Mouse (Mus musculus) heart, embryonic 12.5 days (tissue): Measurements from ENCODE around the gene Gpr171. TPM values are rescaled to one million over a fixed set of nuclear protein-coding genes. Genes with fewer than 3 reads are reported as not detected.
A peak's percentile ranks its signal among the peaks of the same experiment; 100 is the strongest.
"Not testable (repeated sequence)": the region's sequence is repeated elsewhere in the genome, so short reads cannot be mapped to it uniquely, and the experiment has no call there.

ENCODE experiments used
- ATAC-seq: fragments of 200-750 bp; cut with Nextera tagmentation; 2 replicates; pipeline ENCODE4 v1.8.0; 2017; ENCODE audit warnings: moderate TSS enrichment, moderate library complexity; ENCODE audit not compliant: insufficient number of reproducible peaks, low FRiP score
- H3K27ac ChIP-seq: fragments of 300-500 bp; sonication (generic); 2 replicates; pipeline ENCODE4 v1.5.1; 2016; ENCODE audit warnings: mild to moderate bottlenecking, moderate library complexity; ENCODE audit not compliant: poor library complexity, severe bottlenecking
- H3K27me3 ChIP-seq: fragments of 300-500 bp; sonication (generic); replicated peaks from 2 replicates; pipeline ENCODE4 v1.6.1; 2016; ENCODE audit warnings: mild to moderate bottlenecking, moderate library complexity
- H3K36me3 ChIP-seq: fragments of 300-500 bp; sonication (generic); 2 replicates; pipeline ENCODE4 v1.6.1; 2016; ENCODE audit warnings: mild to moderate bottlenecking, moderate library complexity
- H3K4me1 ChIP-seq: fragments of 300-500 bp; sonication (generic); replicated peaks from 2 replicates; pipeline ENCODE4 v1.6.1; 2016; ENCODE audit warnings: mild to moderate bottlenecking
- H3K4me2 ChIP-seq: fragments of 300-500 bp; sonication (generic); 2 replicates; pipeline ENCODE4 v1.6.1; 2016; ENCODE audit warnings: mild to moderate bottlenecking, moderate library complexity
- H3K4me3 ChIP-seq: fragments of 300-500 bp; sonication (generic); 2 replicates; pipeline ENCODE4 v1.5.1; 2016; ENCODE audit warnings: mild to moderate bottlenecking
- H3K9ac ChIP-seq: fragments of 300-500 bp; sonication (generic); 2 replicates; pipeline ENCODE4 v1.6.1; 2016; ENCODE audit warnings: mild to moderate bottlenecking, moderate library complexity
- H3K9me3 ChIP-seq: fragments of 300-500 bp; sonication (generic); replicated peaks from 2 replicates; pipeline ENCODE4 v1.6.1; 2016; ENCODE audit warnings: mild to moderate bottlenecking, moderate library complexity
- WGBS: fragments of 180-500 bp; shearing (Covaris S2); methylation state at CpG from one replicate; pipeline ENCODE4 v1.1.7; 2016; 5-methylcytosine and 5-hydroxymethylcytosine counted together
- polyA plus RNA-seq: library from polyadenylated mRNA; unstranded; fragments of >200 nt; fragmentation: Nextera tagmentation; extraction: Ambion mirVana; gene quantifications from 2 replicates; pipeline ENCODE4 v1.2.1, GENCODE M21; 2016

The Gpr171 gene
- polyA plus RNA-seq, 1 experiment from 2014 or later = 1.6 TPM

DNA sequence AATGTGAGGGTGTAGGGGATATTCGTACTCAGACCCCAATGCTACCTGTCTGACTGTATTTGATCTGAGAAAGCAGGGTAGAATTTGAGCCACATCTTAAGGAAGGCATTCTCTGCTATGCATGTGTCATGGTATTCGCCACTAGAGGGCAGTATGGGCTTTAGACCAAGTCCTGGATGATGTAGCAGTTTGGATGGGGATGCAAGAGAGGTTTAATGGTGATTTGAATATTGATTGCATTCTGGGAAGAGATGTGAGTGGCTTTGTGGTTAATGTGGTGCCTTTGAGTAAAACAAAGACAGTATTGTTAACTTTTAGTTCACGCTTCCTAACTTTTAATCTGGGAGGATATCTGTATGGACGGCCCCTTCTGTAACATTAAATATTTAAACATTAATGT, 22.3 kb downstream of the Gpr171 start:
- Histone ChIP-seq H3K27me3 (no peaks in the 10 kb centered on the region), H3K36me3 (peaks cover 6% of the 10 kb centered on the region; the same call in 1 of the 2 replicates), H3K4me2 (no peak overlapping the region), H3K4me3 (no peak overlapping the region), H3K4me1 (peaks cover 18% of the 10 kb centered on the region), H3K27ac (no peak overlapping the region), H3K9me3 (no peaks in the 10 kb centered on the region), H3K9ac (no peak overlapping the region)
- WGBS = 40% methylated on average over 4 of the region's 4 CpGs
- no peak for ATAC-seq

DNA sequence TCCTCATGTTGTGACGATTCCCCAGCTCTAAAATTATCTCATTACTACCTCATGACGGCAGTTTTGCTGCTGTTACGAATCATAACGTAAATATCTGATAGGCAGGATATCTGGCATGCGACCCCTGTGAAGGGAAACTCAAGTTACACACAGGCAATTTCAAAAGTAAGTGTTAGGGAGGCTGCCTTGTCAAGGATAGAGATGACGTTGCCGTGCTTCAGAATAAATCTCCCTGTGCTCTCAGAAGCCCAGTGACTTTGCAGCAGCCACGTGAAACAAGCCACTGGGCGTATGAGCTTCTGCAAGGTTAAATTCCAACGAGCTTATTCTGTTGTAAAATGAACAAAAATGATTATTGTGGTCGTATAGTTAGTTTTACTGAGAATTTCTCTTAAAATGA, 23.0 kb downstream of the Gpr171 start:
- H3K9me3 ChIP-seq = no peaks in the 10 kb centered on the region
- no peak overlapping the region for H3K9ac ChIP-seq
- H3K4me2 ChIP-seq = no peak overlapping the region
- H3K36me3 ChIP-seq = peaks cover 3% of the 10 kb centered on the region; the same call in 1 of the 2 replicates
- ATAC-seq = no peak
- no peaks in the 10 kb centered on the region for H3K27me3 ChIP-seq
- WGBS = 65% methylated on average over 11 of the region's 11 CpGs
- no peak overlapping the region for H3K4me3 ChIP-seq
- peaks cover 18% of the 10 kb centered on the region for H3K4me1 ChIP-seq
- no peak overlapping the region for H3K27ac ChIP-seq

DNA sequence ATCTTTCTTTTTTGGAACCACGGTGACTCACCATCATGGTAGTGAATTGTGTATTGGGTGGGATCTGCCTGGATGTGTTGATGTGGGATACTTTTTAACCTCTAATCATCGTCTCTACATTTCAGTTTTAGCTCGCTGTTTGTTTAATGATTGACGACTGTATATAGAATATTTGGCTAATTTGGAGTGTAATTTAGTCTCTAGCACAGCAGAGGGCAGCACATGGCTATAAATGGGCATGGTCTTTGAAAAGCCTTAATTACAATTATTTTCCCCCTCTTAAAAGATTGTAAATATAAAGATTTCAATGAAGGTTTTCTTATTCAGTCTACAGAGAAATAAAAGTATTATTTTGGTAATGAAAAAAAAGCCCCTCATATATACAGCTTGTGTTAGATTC, 24.3 kb downstream of the Gpr171 start:
- ATAC-seq = no peak
- H3K4me1 ChIP-seq = peaks cover 18% of the 10 kb centered on the region
- H3K27me3 ChIP-seq = no peaks in the 10 kb centered on the region
- no peaks in the 10 kb centered on the region for H3K9me3 ChIP-seq
- peaks cover 3% of the 10 kb centered on the region; the same call in 1 of the 2 replicates for H3K36me3 ChIP-seq
- H3K4me2 ChIP-seq = no peak overlapping the region
- H3K4me3 ChIP-seq = no peak overlapping the region
- H3K9ac ChIP-seq = no peak overlapping the region
- no peak overlapping the region for H3K27ac ChIP-seq
- WGBS = 47% methylated on average over 4 of the region's 4 CpGs

DNA sequence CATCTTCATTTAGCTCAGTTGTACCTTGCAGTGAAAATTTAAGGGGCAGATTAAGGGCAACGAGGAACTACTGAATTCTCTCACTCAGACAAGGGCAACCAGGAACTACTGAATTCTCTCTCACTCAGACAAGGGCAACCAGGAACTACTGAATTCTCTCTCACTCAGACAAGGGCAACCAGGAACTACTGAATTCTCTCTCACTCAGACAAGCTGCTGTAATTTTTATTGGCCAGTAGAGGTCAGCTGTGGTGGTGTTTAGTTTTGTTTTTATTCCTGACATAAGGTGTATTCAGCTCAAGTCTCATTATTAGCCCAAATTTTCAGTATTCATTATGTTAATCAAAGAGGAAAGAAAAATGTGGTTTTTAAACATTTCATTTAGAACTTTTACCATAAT, 32.5 kb downstream of the Gpr171 start:
- not testable (repeated sequence) for H3K27me3 ChIP-seq, H3K9me3 ChIP-seq, H3K9ac ChIP-seq, H3K36me3 ChIP-seq, H3K4me3 ChIP-seq, ATAC-seq, H3K27ac ChIP-seq, H3K4me2 ChIP-seq
- 0 out of 2 replicates have a peak, but pooled peaks cover 12% of the 10 kb centered on the region for H3K4me1 ChIP-seq
- 73% methylated on average over 1 of the region's 1 CpGs for WGBS

DNA sequence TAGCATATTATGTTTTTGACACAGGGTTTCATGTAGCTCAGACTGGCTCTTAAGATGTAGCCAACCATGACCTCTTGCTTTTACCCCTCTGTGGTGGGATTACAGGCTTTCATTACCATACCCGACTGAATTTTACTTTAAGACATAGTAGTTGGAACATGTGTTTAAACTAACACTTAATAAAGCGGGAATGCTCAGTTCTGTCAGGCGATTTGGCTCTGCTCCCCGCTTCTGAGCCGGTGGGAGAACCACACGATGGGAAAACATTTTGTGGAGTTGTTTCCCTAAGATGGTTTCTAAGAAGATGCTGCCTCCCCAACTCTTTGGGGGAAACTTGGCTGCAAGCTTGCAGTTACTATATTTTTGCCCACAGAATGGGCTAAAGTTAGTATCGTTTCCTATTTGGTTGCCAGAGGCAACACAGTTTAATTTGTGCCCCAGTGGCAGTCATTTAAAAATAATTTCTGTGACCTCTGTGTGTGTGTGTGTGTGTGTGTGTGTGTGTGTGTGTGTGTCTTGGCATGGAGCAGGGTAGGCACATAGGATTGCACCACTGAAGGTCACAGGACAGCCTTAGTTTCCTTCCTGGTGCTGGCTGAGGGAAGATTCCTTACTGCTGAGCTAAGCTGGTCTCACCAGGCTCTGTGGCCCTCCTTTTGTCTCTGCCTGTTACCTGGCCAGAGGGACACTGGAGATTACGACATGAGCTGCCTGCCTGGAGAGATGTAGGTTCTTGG, 34.9 kb downstream of the Gpr171 start:
- Histone ChIP-seq H3K9ac (no peak overlapping the region), H3K4me3 (no peak overlapping the region), H3K36me3 (0 out of 2 replicates have a peak, but pooled peaks cover 2% of the 10 kb centered on the region), H3K27ac (no peak overlapping the region), H3K9me3 (no peaks in the 10 kb centered on the region), H3K4me1 (0 out of 2 replicates have a peak, but pooled peaks cover 12% of the 10 kb centered on the region), H3K4me2 (no peak overlapping the region), H3K27me3 (no peaks in the 10 kb centered on the region)
- 75% methylated on average over 8 of the region's 8 CpGs for WGBS
- ATAC-seq = no peak

DNA sequence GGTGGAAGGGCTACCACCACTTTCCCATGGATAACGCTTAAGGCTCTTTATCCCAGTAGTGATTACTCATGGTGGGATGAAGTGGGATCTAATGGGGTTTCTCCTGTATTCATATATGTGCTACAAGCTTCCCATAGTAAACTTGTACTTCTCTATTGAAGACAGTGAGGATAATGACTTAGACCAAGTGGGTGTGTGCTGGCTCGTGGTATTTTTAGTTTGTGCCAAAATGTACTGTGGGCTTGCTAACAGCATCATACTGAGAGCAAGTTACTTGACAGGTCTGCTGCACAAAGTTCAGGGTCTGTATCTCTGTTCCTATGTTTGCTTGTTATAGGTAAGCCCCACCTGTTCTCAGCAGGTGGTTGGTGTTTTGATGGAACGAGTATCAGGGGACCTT, 35.7 kb downstream of the Gpr171 start:
- no peak for ATAC-seq
- Histone ChIP-seq H3K4me3 (no peak overlapping the region), H3K4me2 (no peak overlapping the region), H3K4me1 (0 out of 2 replicates have a peak, but pooled peaks cover 12% of the 10 kb centered on the region), H3K27ac (no peak overlapping the region), H3K9me3 (no peaks in the 10 kb centered on the region), H3K9ac (no peak overlapping the region), H3K27me3 (no peaks in the 10 kb centered on the region), H3K36me3 (0 out of 2 replicates have a peak, but pooled peaks cover 2% of the 10 kb centered on the region)
- WGBS = 79% methylated on average over 3 of the region's 3 CpGs

DNA sequence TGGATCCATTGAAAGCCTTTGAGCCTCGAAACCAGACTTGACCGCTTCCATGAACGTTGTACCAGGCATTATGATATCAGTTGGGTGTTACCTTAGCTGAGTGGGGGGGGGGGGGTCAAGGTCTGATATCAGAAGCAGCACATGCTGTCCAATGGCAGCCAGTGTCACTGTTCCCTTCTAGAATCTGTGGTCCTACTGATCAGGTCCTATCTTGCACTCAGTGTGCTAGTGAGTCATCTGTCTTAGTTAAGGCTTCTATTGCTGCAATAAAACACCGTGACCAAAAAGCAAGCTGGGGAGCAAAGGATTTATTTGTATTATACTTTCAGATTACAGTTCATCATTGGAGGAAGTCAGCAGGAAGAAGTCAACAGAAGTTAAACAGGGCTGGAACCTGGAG, 38.2 kb downstream of the Gpr171 start:
- 84% methylated on average over 4 of the region's 4 CpGs for WGBS
- no peak for ATAC-seq

DNA sequence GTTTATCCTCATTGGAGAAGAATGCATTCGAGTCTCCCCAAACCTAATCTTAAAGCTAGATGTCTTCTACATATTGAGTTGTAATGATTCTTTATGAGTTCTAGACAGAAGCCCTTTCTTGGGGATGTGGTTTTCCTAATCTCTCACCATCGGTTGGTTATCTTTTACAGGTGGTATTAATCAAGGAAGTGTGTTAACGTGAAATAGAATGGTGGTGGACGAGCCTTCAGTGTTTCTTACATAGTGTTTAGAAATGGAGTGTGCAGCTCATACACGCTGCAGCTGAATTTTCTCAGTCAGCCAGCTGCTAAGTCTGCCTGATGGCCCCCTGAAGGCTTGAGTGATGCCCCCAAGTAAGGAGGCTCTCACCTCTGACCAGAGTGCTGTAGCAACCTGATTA, 39.5 kb downstream of the Gpr171 start:
- ATAC-seq = no peak
- Histone ChIP-seq H3K9me3 (no peaks in the 10 kb centered on the region), H3K27me3 (no peaks in the 10 kb centered on the region), H3K9ac (no peak overlapping the region), H3K4me2 (no peak overlapping the region), H3K36me3 (0 out of 2 replicates have a peak, but pooled peaks cover 4% of the 10 kb centered on the region), H3K4me1 (peaks cover 24% of the 10 kb centered on the region), H3K27ac (no peak overlapping the region), H3K4me3 (no peak overlapping the region)
- WGBS = 74% methylated on average over 5 of the region's 5 CpGs

More for the DNA sequence above, 38.2 kb downstream of the Gpr171 start:
- Histone ChIP-seq H3K4me1 (peaks cover 22% of the 10 kb centered on the region), H3K4me2 (no peak overlapping the region), H3K9me3 (no peaks in the 10 kb centered on the region), H3K9ac (no peak overlapping the region), H3K36me3 (0 out of 2 replicates have a peak, but pooled peaks cover 4% of the 10 kb centered on the region), H3K27me3 (no peaks in the 10 kb centered on the region), H3K4me3 (no peak overlapping the region), H3K27ac (no peak overlapping the region)

DNA sequence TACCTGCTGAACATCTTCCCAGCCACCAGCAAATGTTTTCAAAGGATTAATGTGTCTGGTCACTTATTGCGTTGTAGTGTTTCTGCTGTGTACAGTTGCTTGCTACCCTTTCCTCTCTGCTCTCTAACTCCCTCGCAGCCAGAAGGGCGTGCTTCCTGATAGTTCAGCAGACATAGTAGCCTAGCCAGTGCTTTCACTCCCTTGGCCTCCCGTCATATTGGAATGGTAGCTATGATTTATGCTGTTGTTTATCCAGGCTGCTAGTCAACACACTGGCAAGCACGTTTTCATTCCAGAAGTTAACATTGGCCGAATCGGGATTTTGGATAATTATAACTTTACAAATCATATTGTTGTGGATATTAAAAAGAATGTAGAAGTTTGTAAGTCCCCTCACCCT, 41.5 kb downstream of the Gpr171 start:
- 79% methylated on average over 7 of the region's 7 CpGs for WGBS
- Histone ChIP-seq H3K4me1 (peaks cover 15% of the 10 kb centered on the region), H3K27me3 (no peaks in the 10 kb centered on the region), H3K9me3 (no peaks in the 10 kb centered on the region), H3K4me2 (no peak overlapping the region), H3K36me3 (0 out of 2 replicates have a peak, but pooled peaks cover 4% of the 10 kb centered on the region), H3K4me3 (no peak overlapping the region), H3K9ac (no peak overlapping the region), H3K27ac (no peak overlapping the region)
- no peak for ATAC-seq

DNA sequence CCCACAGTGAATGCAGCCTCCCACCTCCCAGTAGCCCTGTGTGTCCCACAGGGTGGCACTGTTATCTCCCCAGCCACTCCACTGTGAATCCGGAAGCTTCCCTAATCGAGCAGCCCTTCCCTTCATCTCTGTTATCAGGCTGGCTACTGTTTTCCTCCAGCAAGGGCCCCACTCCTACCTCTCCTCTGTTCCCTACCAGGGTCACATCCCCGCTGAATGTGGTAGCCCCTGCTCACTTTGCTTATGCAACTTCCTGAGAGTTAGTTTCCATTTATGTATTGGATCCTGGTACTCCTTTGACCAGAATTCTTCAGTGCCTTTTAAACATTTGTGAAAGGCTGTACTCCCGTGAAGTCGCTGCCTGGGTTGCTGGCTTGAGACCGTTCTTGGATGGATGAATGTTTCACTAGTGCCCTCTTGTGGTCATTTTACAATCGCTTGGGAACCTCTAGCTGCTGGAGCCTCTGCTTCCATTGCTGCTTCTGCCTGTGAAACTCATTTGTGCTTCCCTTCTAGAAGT, 42.5 kb downstream of the Gpr171 start:
- H3K27me3 ChIP-seq = no peaks in the 10 kb centered on the region
- H3K4me3 ChIP-seq = peak overlapping the region; percentile 38
- peak overlapping the region; percentile 68 for H3K4me2 ChIP-seq
- H3K9me3 ChIP-seq = no peaks in the 10 kb centered on the region
- peak overlapping the region; percentile 48; the same call in 1 of the 2 replicates for H3K9ac ChIP-seq
- peak overlapping the region; percentile 61 for H3K27ac ChIP-seq
- peaks cover 21% of the 10 kb centered on the region for H3K4me1 ChIP-seq
- H3K36me3 ChIP-seq = 0 out of 2 replicates have a peak, but pooled peaks cover 4% of the 10 kb centered on the region
- WGBS = 1% methylated on average over 7 of the region's 7 CpGs
- ATAC-seq = peak; percentile 76; the same call in 1 of the 2 replicates

DNA sequence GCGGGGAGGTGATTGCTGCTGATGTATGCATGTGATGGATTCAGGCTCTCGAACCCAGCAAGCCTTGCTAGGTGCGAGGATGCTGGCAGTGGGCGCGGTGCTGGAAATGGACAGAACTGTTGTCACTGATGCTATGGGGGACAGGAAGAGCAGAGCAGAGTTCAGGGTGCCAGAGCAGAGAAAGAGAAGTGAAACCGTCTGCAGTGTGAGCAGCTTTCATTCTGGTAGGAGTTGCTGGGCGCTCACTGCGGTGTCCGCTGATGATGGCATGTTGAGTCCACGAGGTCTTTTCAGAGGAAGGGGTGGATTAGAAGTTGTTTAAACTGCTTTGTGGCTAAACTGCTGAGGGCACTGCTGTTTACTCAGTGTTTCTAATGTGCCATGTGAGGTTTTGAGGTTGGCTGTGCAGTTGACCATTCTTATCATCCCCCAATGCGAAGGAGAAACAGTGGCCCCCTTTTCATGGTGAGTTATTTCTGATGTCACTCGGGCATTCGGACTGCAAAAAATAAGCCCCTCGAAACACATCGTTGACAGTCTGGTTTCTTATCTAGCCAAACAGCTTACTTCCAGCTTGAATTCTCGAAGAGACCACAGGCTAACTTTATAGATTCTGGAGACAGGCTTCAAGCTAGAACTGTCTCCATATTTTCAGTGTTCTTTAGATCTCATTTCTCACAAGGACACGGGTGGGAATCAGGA, 46.6 kb downstream of the Gpr171 start:
- Histone ChIP-seq H3K4me1 (peaks cover 21% of the 10 kb centered on the region), H3K9me3 (no peaks in the 10 kb centered on the region), H3K27me3 (no peaks in the 10 kb centered on the region), H3K9ac (no peak overlapping the region), H3K4me2 (no peak overlapping the region), H3K36me3 (0 out of 2 replicates have a peak, but pooled peaks cover 2% of the 10 kb centered on the region), H3K27ac (no peak overlapping the region), H3K4me3 (no peak overlapping the region)
- ATAC-seq = no peak
- 51% methylated on average over 17 of the region's 17 CpGs for WGBS
